In the genomic region with DNA sequence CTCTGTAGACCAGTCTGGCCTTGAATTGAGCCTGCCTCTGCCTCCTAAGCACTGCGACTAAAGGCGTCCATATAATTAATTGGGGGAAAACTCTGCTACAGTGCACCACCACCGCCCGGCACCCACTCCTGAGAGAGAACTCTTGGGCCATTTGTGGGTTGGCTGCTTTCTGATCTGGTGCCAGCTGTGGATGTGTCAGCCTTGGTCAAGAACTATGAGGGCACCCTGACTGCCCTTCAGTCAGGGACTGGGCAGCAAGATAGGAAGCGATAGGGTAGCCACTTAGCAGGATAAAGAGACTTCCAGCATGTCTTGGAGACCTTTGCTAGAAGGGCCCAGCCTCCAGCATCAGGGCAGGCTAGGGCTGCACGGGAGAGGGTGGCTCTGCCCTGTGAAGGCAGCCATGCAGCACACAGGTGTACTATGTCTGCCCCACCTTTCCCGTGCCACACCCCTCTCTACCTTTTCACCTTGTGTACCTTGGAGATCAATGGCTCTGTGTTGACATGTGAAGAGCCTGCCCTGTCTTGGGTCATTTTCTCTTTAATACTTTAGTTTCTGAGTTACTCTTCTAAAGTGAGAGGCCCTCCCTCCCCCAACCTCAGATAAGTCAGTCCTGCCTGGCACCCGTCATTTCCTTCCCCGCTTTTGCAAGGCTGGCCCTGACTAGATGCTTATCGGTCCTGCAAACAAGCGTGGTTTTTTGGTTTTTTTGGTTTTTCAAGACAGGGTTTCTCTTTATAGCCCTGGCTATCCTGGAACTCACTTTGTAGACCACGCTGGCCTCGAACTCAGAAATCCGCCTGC, we compare ENCODE assay signal across 15 mouse cellular contexts. TPM values are rescaled to one million over a fixed set of nuclear protein-coding genes. Genes with fewer than 3 reads are reported as not detected.
DNase-seq lines count a peak whose midpoint lies in the region; ATAC-seq and TF ChIP-seq lines count a peak whose summit lies in the region.
"Had no signal": no experiment of that assay in that cellular context is flagged by ENCODE, and none has a peak within 500 bp of the region (broad histone marks: within the 10 kb centered on the region; RNA-seq: fewer than 3 reads in every experiment).

No protein-coding gene starts in this region.

- H3K4me3 ChIP-seq in liver, embryonic 11.5 days (ENCODE audit: low read depth, low read length): no peak overlapping the region
- no peak overlapping the region for H3K4me3 ChIP-seq in liver, postnatal 0 days (ENCODE audit: low read depth, low read length)
- no peak overlapping the region for H3K4me3 ChIP-seq in hindbrain, embryonic 11.5 days (ENCODE audit: low read depth, low read length)
- H3K4me3 ChIP-seq: embryonic facial prominence, embryonic 13.5 days; forebrain, embryonic 13.5 days; heart, adult 2 months; midbrain, embryonic 10.5 days had no signal

- no peak for TF ChIP-seq EP300 in liver, postnatal 0 days (IDR thresholded peaks at IDR 0.05; ENCODE audit: low read depth)

- H3K36me3 ChIP-seq in liver, embryonic 11.5 days (ENCODE audit: control insufficient read depth, insufficient read depth, low read length): peaks cover 45% of the 10 kb centered on the region
- peaks cover 52% of the 10 kb centered on the region for H3K36me3 ChIP-seq in liver, postnatal 0 days (replicated peaks; ENCODE audit: insufficient read depth, low read length)
- H3K36me3 ChIP-seq in hindbrain, embryonic 11.5 days (ENCODE audit: control insufficient read depth, insufficient read depth, low read length): peaks cover 15% of the 10 kb centered on the region

- no peak for DNase-seq in liver, embryonic 11.5 days (ENCODE audit: low spot score)
- no peak for DNase-seq in liver, postnatal 0 days
- DNase-seq in adrenal gland, postnatal 36 days: peak; percentile 83 to 87
- DNase-seq in cerebellum, postnatal 10 days: no peak
- no peak for DNase-seq in hindbrain, embryonic 11.5 days (ENCODE audit: low spot score)
- DNase-seq: cerebellum, postnatal 25 days; heart, adult 2 months; kidney, adult 18-20 months had no signal

- H3K4me1 ChIP-seq in liver, embryonic 11.5 days (replicated peaks; ENCODE audit: control insufficient read depth, insufficient read depth, low read length): peaks cover 12% of the 10 kb centered on the region
- peaks cover 16% of the 10 kb centered on the region for H3K4me1 ChIP-seq in liver, postnatal 0 days (ENCODE audit: insufficient read depth)
- no peaks in the 10 kb centered on the region for H3K4me1 ChIP-seq in hindbrain, embryonic 11.5 days (replicated peaks; ENCODE audit: control insufficient read depth, insufficient read depth, low read length)

- H3K27ac ChIP-seq in liver, embryonic 11.5 days (ENCODE audit: low read depth, low read length): no peak overlapping the region
- H3K27ac ChIP-seq in liver, postnatal 0 days (ENCODE audit: low read depth): no peak overlapping the region
- no peak overlapping the region for H3K27ac ChIP-seq in hindbrain, embryonic 11.5 days (ENCODE audit: low read depth, low read length)
- H3K27ac ChIP-seq: embryonic facial prominence, embryonic 13.5 days; forebrain, embryonic 13.5 days; heart, adult 2 months; midbrain, embryonic 10.5 days had no signal

- WGBS in liver, embryonic 11.5 days: 67% methylated on average over 14 of the region's 14 CpGs
- WGBS in liver, postnatal 0 days (ENCODE audit: insufficient replicate concordance): 57% methylated on average over 14 of the region's 14 CpGs
- 96% methylated on average over 14 of the region's 14 CpGs for WGBS in hindbrain, embryonic 11.5 days

- no peaks in the 10 kb centered on the region for H3K27me3 ChIP-seq in liver, embryonic 11.5 days (replicated peaks; ENCODE audit: control insufficient read depth, insufficient read depth, low read length)
- H3K27me3 ChIP-seq in liver, postnatal 0 days (ENCODE audit: insufficient read depth, low read length): no peaks in the 10 kb centered on the region
- no peaks in the 10 kb centered on the region for H3K27me3 ChIP-seq in hindbrain, embryonic 11.5 days (ENCODE audit: control insufficient read depth, insufficient read depth, low read length)
- H3K27me3 ChIP-seq: CH12.LX; embryonic facial prominence, embryonic 13.5 days; forebrain, embryonic 13.5 days had no signal

- ATAC-seq in liver, embryonic 11.5 days (replicated peaks; ENCODE audit: low FRiP score): no peak
- ATAC-seq in liver, postnatal 0 days: no peak
- ATAC-seq in CD4-positive, CD25-positive, alpha-beta regulatory T cell, adult 4 months: peak; percentile 47
- ATAC-seq in megakaryocyte progenitor cell, adult 5-6 weeks (replicated peaks; ENCODE audit: poor library complexity): peak; percentile 43
- ATAC-seq in inflammation-experienced regulatory T-cells, adult 6 months: no peak
- ATAC-seq in hindbrain, embryonic 11.5 days (ENCODE audit: low FRiP score): no peak
- ATAC-seq: forebrain, embryonic 13.5 days had no signal

- no peak for TF ChIP-seq CTCF in liver, postnatal 0 days (IDR thresholded peaks at IDR 0.05; ENCODE audit: low read depth)

- H3K9me3 ChIP-seq in liver, embryonic 11.5 days (ENCODE audit: control insufficient read depth, low read length): no peaks in the 10 kb centered on the region
- H3K9me3 ChIP-seq in liver, postnatal 0 days (ENCODE audit: low read length): no peaks in the 10 kb centered on the region
- no peaks in the 10 kb centered on the region for H3K9me3 ChIP-seq in hindbrain, embryonic 11.5 days (ENCODE audit: control insufficient read depth, low read length)
- H3K9me3 ChIP-seq: embryonic facial prominence, embryonic 13.5 days had no signal

- peak overlapping the region; percentile 12; the same call in 1 of the 2 replicates for H3K4me2 ChIP-seq in liver, embryonic 11.5 days
- no peak overlapping the region for H3K4me2 ChIP-seq in liver, postnatal 0 days (ENCODE audit: low read depth, low read length)
- no peak overlapping the region for H3K4me2 ChIP-seq in hindbrain, embryonic 11.5 days (replicated peaks; ENCODE audit: low read depth, low read length)
- H3K4me2 ChIP-seq: embryonic facial prominence, embryonic 13.5 days; forebrain, embryonic 13.5 days had no signal

- H3K9ac ChIP-seq in liver, embryonic 11.5 days (ENCODE audit: low read depth, low read length): no peak overlapping the region
- H3K9ac ChIP-seq in liver, postnatal 0 days (replicated peaks): no peak overlapping the region
- H3K9ac ChIP-seq in hindbrain, embryonic 11.5 days (ENCODE audit: low read depth, low read length): no peak overlapping the region
- H3K9ac ChIP-seq: embryonic facial prominence, embryonic 13.5 days; forebrain, embryonic 13.5 days had no signal

RNA-seq across cellular contexts. Expression of a gene that starts 8.6 kb away (rescaled TPM):
- polyA plus RNA-seq in liver, embryonic 11.5 days (2014; fragmentation: Nextera tagmentation; extraction: Ambion mirVana): 41.7 and 42.7 TPM in 2 replicates
- 13.2 and 15.8 TPM in 2 replicates for polyA plus RNA-seq in liver, postnatal 0 days (2015; fragmentation: Nextera tagmentation; extraction: Ambion mirVana)
- 1 to 10 TPM; 4.0 to 5.9 TPM for polyA plus RNA-seq in CD4-positive, CD25-positive, alpha-beta regulatory T cell, adult 4 months (2017; shearing (Covaris generic))
- total RNA-seq in adrenal gland, postnatal 36 days (2021): 10 to 100 TPM; 33.3 to 34.2 TPM
- total RNA-seq in megakaryocyte progenitor cell, adult 5-6 weeks (2015): 9.0 and 13.1 TPM in 2 replicates
- total RNA-seq in megakaryocyte progenitor cell, adult 5-6 weeks (2017): 19.2 and 23.4 TPM in 2 replicates
- 1 to 10 TPM; 3.1 to 5.9 (median 5.6) TPM for polyA plus RNA-seq in inflammation-experienced regulatory T-cells, adult 6 months (2017; shearing (Covaris generic))
- 34.9 and 39.8 TPM in 2 replicates for polyA plus RNA-seq in hindbrain, embryonic 11.5 days (2014; fragmentation: Nextera tagmentation; extraction: Ambion mirVana)

RNA-seq across cellular contexts. Expression of a gene that starts 17.1 kb away (rescaled TPM):
- polyA plus RNA-seq in liver, embryonic 11.5 days (2014; fragmentation: Nextera tagmentation; extraction: Ambion mirVana): 339 and 355 TPM in 2 replicates
- polyA plus RNA-seq in liver, postnatal 0 days (2015; fragmentation: Nextera tagmentation; extraction: Ambion mirVana): 312 and 329 TPM in 2 replicates
- 100 to 1,000 TPM; 250 to 293 TPM for polyA plus RNA-seq in CD4-positive, CD25-positive, alpha-beta regulatory T cell, adult 4 months (2017; shearing (Covaris generic))
- total RNA-seq in adrenal gland, postnatal 36 days (2021): 100 to 1,000 TPM; 418 to 498 TPM
- total RNA-seq in megakaryocyte progenitor cell, adult 5-6 weeks (2015): 160 and 167 TPM in 2 replicates
- total RNA-seq in megakaryocyte progenitor cell, adult 5-6 weeks (2017): 91.4 and 129 TPM in 2 replicates
- polyA plus RNA-seq in inflammation-experienced regulatory T-cells, adult 6 months (2017; shearing (Covaris generic)): 100 to 1,000 TPM; 275 to 381 (median 276) TPM
- 413 and 428 TPM in 2 replicates for polyA plus RNA-seq in hindbrain, embryonic 11.5 days (2014; fragmentation: Nextera tagmentation; extraction: Ambion mirVana)

RNA-seq across cellular contexts. Expression of a gene that starts 32.1 kb away (rescaled TPM):
- polyA plus RNA-seq in liver, embryonic 11.5 days (2014; fragmentation: Nextera tagmentation; extraction: Ambion mirVana): 107 and 128 TPM in 2 replicates
- 14.1 and 14.6 TPM in 2 replicates for polyA plus RNA-seq in liver, postnatal 0 days (2015; fragmentation: Nextera tagmentation; extraction: Ambion mirVana)
- not detected for polyA plus RNA-seq in CD4-positive, CD25-positive, alpha-beta regulatory T cell, adult 4 months (2017; shearing (Covaris generic))
- 10 to 100 TPM in 1 of 2 experiments, 1 to 10 TPM in 1; 8.4 to 10.5 TPM for total RNA-seq in adrenal gland, postnatal 36 days (2021)
- not detected in 2 replicates for total RNA-seq in megakaryocyte progenitor cell, adult 5-6 weeks (2015)
- total RNA-seq in megakaryocyte progenitor cell, adult 5-6 weeks (2017): not detected in 2 replicates
- polyA plus RNA-seq in inflammation-experienced regulatory T-cells, adult 6 months (2017; shearing (Covaris generic)): not detected
- 266 and 286 TPM in 2 replicates for polyA plus RNA-seq in hindbrain, embryonic 11.5 days (2014; fragmentation: Nextera tagmentation; extraction: Ambion mirVana)
- total RNA-seq: CH12.LX had no signal

Comparison
In these comparisons a context has a peak if more than half of its experiments do, and no peak if none do; other contexts are left out.
1. ATAC-seq: peak in CD4-positive, CD25-positive, alpha-beta regulatory T cell, adult 4 months (single experiment) and megakaryocyte progenitor cell, adult 5-6 weeks (single experiment); none in liver, embryonic 11.5 days (single experiment), liver, postnatal 0 days (single experiment), inflammation-experienced regulatory T-cells, adult 6 months (single experiment) and hindbrain, embryonic 11.5 days (single experiment).
2. DNase-seq: peak in adrenal gland, postnatal 36 days (2 of 2); none in liver, embryonic 11.5 days (single experiment), liver, postnatal 0 days (single experiment), cerebellum, postnatal 10 days (0 of 2) and hindbrain, embryonic 11.5 days (single experiment).
3. RNA of a gene that starts 32.1 kb away (polyA plus RNA-seq): 266 to 286 TPM in hindbrain, embryonic 11.5 days, 107 to 128 TPM in liver, embryonic 11.5 days and 14.1 to 14.6 TPM in liver, postnatal 0 days; not detected in CD4-positive, CD25-positive, alpha-beta regulatory T cell, adult 4 months and not detected in inflammation-experienced regulatory T-cells, adult 6 months; every median in the first group is over 10 times any median in the second.